Mouse (Mus musculus): ENCODE results near the gene Mgat4a.

Mgat4a gene

DNA sequence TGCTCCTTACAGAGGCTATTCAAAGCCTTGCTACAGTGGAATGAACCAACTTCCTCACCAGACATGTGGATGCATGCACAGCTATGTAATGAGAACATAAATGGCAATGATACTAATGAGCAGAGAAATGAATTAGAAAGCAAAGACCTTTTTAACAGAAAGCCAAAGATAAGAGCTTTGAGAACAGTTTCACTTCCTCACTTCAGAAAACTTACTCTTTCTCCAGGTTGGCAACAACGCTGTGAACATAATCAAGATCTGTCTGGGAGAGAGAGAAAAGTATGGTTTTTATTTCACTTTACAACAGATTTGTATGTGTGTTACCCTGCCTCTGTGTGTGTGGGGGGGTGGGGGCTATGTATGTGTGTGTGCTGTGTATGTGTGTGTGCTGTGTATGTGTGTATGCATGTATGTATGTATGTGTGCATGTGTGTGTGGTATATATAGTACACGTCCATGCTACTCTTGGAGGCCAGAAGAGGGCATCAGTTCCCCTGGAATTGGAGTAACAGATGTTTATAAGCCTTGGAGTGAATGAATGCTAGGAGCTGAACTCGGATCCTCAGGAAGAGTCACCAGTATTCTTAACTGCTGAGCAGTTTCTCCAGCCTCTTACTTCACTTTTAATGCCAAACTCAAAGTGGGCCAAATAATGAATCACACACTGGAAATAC is 74.4 kb downstream of the Mgat4a start:
- no peak for DNase-seq (ENCODE audit: low read depth, low spot score)

DNA sequence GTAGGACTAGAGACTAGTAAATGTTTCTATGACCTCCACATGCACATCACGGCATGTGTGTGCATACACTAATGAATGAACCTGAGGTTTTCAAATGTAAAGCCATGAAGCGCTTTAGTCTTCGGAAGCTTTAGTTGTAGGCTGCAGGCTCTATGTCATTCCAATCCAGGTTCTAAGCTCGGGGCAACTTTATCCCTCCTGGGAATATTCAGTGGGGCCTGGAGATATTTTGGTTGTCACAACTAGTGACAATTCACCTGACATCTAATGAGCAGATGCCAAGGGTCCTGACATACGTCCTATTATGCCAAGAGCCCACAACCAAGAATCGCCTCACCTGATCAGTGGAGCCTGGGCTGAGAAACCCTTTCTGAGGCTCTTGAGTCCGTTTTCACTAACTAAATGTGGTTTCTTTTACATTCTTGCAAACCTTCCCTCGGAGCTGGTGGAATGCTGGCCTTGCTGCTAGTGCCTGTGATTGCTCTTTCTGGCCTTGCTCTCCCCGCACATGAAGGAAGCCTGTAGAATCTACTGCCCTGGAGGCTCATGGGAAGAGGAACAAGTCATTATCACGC is 75.9 kb downstream of the Mgat4a start:
- no peak for DNase-seq (ENCODE audit: low read depth, low spot score)

DNA sequence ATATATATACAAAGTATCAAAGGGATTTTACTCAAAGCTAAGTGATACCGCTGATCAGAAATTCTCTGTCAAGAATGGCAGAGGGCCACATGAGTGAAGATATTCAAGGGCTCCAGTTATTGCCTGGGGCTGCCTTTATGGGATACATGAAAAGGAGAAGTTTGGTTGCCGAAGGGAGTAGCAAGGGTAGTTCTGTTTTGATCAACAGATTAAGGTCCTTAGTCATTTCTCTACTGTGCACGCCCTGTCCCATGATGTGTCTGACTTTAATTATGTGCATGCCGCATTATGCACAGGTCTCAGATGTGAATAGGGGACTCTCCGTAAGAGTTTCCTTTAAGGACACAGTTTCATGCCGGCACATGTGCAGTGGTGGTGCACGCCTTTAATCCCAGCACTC is 83.3 kb downstream of the Mgat4a start:
- DNase-seq (ENCODE audit: low read depth, low spot score): no peak

- DNase-seq (ENCODE audit: low read depth, low spot score): no peak
These were observed 89.5 kb downstream of the Mgat4a start for GRCm38 (mm10) chr1:37451270-37451669.

- DNase-seq (ENCODE audit: low read depth, low spot score): no peak
These were observed 92.3 kb downstream of the Mgat4a start for GRCm38 (mm10) chr1:37448361-37449095.

DNA sequence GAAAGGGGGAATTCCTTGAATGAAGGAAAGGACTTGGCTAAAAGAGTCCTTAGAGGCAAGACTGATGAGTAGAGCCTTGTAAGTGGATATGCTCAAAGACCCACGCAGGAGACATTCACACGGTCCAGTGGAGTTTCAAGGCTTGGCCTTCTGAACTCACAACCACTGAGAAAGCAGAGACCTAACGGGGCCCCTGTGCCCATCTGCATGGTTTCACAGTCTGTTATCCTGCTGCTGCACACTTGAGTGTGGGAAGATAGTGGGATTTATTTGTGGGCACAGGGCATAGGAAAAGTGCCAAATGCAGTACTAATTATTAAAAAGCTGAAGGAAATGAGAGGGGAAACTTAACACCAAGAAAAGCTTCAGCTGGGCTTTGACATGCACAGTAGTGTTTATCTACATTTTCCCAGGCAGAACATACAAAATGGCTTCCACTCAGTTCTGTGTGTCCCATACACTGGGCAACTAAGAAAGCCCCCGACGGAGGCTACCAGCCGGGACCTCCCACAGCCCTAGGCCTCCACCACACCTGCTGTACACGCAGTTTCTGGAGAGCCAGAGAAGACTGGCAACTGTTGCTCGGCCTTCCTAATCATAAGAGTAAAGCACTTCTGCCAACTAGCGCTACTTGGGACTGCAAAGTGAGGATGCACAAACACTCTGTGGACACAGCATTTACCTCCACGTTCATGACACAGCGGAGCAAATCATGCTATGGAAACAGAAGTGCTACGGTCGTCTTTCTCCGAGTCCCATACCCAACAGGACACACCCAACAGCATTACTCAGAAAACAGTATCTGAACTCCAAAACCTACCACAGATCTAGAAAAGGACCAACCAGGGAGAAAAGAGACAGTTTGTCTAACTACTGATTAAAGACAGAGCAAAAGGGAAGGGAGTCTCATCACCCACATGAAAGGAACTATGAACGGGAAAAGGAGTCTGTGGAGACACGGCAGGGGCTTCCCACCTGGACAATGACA is 97.7 kb downstream of the Mgat4a start:
- DNase-seq (ENCODE audit: low read depth, low spot score): no peak

- no peak for DNase-seq (ENCODE audit: low read depth, low spot score)
These were observed 104.4 kb downstream of the Mgat4a start for GRCm38 (mm10) chr1:37436419-37436818.

- DNase-seq (ENCODE audit: low read depth, low spot score): no peak
These were observed 110.4 kb downstream of the Mgat4a start for GRCm38 (mm10) chr1:37430297-37430840.

DNA sequence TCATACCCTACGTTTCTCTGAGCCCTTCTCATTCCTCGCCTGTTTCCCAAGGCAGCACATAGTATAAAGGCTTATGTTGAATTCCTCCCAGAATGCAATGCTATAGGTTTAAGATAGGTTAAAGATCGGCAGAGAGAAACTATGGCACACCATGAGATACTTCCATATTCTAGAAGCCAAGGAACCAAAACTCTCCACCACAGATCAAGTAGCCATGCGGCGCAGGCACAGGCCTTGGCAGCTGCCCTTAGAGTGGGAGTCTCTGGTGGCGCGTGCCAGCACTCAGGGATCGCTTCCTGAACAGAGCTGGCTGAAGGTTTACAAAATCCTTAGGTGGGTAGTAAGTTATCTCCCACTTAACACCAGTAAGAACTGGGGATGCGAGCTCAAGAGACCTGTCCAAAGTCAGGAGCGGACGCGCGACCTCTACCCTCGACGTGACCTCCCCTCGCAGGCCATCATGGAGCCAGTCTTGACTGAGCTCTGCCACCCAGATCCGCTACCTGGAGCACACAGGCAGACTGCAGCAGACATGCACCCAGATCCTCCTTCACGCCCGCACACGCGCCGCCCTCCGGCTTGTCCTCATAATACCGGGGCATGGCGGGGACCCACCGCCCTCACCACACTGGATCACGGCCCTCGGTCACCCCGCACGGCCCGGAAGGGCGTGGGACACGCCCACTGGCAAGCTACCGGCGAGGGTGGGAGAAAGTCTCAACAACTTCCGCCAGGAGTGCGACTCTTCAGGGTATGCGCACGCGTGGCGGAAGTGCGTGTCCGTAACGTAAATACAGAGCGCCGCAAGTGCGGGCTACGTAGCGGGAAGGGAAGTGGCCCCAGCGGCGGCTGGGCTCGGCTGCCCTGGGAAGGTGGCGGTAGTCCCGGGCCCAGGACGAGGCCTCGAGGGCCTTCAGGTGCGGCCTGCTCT is 111.2 kb downstream of the Mgat4a start, which contains the start of the genes Coa5 and Unc50:
Coa5 (minus strand) TSS at position 738 of the 931 bp plus-strand sequence.
Unc50 (plus strand) TSS at position 774 of the 931 bp plus-strand sequence.
- DNase-seq (ENCODE audit: low read depth, low spot score): peak; percentile 97

- DNase-seq (ENCODE audit: low read depth, low spot score): no peak
These were observed 111.9 kb downstream of the Mgat4a start for GRCm38 (mm10) chr1:37428911-37429310.

DNA sequence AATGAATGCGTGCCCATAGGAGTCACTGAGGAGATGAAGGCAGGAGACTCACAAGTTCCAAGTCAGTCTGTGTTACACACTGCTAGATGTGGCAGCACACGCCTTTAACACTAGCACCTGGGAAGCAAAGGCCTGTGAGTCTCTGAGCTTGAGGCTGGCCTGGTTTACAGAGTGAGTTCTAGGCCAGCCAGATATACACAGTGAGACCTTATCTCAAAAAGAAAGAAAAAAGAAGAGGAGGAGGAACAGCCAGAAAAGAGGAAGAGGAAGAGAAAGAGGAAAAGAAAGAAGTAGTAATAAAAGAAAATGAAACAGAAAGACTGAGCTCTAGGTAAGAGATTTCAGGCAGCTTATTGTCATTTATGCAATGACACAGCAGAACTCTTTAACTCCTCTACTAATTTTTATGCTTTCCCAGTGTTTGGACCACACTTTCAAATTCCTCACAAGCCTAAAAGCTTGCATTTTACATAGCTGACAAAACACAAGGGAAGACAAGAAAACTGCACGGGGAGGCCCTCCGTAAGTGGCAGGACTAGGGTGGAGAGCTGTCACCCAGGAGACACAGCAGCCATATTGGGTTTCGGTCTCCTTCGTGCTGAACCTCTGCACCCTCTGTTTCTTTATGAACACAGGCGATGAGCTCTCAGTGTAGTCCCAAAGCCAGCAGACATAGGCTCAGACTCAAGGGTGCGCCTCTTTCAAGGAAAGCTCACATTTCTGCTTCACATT is 113.5 kb downstream of the Mgat4a start:
- DNase-seq (ENCODE audit: low read depth, low spot score): no peak

DNA sequence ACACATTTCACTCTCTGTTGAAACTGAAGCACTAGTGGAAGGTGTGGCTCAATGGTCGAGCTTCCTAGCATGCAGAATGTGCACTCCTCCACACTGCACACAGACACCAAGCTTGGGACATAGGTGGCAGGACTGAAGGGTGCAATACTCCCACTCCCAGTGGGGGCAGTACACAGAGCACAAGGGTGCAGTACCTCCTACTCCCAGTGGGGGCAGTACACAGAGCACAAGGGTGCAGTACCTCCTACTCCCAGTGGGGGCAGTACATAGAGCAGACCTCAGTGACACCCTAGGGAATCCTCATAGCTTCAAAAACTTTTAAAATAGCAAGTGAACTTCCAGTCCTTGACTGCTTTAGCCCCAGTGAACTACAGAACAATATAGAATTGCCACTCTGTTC is 121.4 kb downstream of the Mgat4a start:
- DNase-seq (ENCODE audit: low read depth, low spot score): no peak

DNA sequence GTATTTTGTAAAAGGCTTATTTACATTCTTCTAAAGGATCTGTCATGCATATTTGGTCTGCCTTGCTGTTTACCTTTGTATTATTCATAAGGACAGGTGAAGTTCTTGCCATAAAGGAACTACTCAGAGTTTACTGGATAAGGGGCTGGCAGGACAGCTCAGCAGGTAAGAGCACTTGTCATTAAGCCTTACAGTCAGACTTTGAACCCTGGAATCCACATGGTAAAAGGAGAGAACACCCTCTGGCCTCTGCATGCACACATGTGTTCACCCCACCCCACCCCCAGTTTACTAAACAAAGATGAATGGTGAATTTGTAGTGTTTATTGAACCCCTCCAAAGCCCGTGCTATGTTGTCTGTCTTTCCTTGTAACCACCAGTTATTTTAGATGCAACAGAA is 125.4 kb downstream of the Mgat4a start:
- DNase-seq (ENCODE audit: low read depth, low spot score): no peak

DNA sequence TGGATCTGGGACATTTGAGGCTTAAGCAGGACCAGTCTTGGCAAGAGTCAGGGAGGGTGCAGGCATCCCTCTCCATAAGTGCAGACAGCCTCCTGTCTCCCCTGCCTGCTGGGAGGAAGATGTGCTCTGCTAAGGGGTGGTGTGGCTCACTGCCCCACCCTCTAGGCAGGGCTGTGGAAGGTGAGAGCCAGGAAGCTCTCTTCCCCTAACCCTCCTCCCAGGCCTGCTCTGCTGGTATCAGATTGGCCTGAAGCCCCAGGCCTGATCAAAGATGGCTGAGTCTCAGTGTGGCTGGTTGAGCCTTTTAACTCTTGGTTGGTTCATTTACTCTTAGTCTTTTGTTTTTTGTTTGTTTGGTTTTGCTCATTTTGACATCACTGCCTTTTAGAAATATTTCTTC is 131.2 kb downstream of the Mgat4a start:
- no peak for DNase-seq (ENCODE audit: low read depth, low spot score)

- no peak for DNase-seq (ENCODE audit: low read depth, low spot score)
These were observed 132.1 kb downstream of the Mgat4a start for GRCm38 (mm10) chr1:37408678-37409077.

DNA sequence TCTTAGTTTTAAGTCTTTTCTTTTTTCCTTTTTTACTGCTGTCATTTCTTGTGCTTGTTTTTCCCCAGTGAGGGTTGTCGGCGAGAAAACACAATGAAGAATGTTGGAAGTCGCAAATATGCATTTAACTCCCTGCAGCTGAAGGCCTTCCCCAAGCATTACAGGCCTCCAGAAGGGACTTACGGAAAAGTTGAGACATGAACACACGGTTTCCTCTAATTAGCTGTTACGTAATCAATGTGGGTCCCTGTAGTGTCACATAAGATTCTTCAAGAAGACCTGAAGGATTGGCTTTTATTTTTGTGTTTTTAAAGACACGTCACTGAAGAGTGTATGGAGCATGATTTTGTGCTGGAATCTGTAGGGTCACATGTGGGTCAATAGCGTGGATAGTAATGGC is 132.8 kb downstream of the Mgat4a start:
- no peak for DNase-seq (ENCODE audit: low read depth, low spot score)

- no peak for DNase-seq (ENCODE audit: low read depth, low spot score)
These were observed 133.6 kb downstream of the Mgat4a start for GRCm38 (mm10) chr1:37407228-37407627.

DNA sequence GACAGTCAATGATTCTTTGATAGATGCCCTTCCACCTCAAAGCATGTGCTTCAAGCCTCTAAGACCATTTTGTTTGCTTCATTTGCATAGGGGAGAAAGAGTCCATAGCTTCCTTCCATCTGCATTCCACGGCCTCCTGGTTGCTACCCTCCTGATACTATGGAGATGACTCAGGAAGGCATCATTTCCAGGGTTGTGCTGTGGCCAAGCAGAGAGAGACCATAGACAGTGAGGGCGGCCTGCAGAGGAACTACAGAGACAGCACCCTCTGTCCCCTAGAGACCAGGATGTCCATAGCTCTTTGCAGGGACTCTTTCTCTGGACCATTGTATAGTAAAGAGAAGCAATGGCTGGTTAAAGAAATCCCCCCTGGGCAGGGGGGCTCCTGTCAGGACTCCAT is 135.7 kb downstream of the Mgat4a start:
- no peak for DNase-seq (ENCODE audit: low read depth, low spot score)

- peak; percentile 29 for DNase-seq (ENCODE audit: low read depth, low spot score)
These were observed 139.1 kb downstream of the Mgat4a start for GRCm38 (mm10) chr1:37401687-37402086.
